Mouse (Mus musculus): Measurements from ENCODE around the gene Dusp22. TPM values are rescaled to one million over a fixed set of nuclear protein-coding genes. Genes with fewer than 3 reads are reported as not detected.

Gene Dusp22
- polyA plus RNA-seq (2021; fragmentation: Nextera tagmentation), result 26.7 and 29.1 TPM in 2 replicates
- long read RNA-seq, experiment 1, transcript Dusp22-202 (7 exons, 3,015 nt), result major isoform, 69 of 103 reads
- long read RNA-seq, experiment 1, transcript Dusp22-201 (8 exons, 1,161 nt), result minor isoform, 10 of 103 reads
- long read RNA-seq, experiment 1, partial matches to known transcripts, result 8 of 103 reads
- long read RNA-seq, experiment 1, other reads (novel, unspliced or antisense), result 15 of 103 reads
- long read RNA-seq, experiment 2, transcript Dusp22-202 (7 exons, 3,015 nt), result major isoform, 10 of 34 reads
- long read RNA-seq, experiment 2, transcript Dusp22-201 (8 exons, 1,161 nt), result major isoform, 10 of 34 reads
- long read RNA-seq, experiment 2, partial matches to known transcripts, result 10 of 34 reads
- long read RNA-seq, experiment 2, other reads (novel, unspliced or antisense), result 3 of 34 reads

DNA sequence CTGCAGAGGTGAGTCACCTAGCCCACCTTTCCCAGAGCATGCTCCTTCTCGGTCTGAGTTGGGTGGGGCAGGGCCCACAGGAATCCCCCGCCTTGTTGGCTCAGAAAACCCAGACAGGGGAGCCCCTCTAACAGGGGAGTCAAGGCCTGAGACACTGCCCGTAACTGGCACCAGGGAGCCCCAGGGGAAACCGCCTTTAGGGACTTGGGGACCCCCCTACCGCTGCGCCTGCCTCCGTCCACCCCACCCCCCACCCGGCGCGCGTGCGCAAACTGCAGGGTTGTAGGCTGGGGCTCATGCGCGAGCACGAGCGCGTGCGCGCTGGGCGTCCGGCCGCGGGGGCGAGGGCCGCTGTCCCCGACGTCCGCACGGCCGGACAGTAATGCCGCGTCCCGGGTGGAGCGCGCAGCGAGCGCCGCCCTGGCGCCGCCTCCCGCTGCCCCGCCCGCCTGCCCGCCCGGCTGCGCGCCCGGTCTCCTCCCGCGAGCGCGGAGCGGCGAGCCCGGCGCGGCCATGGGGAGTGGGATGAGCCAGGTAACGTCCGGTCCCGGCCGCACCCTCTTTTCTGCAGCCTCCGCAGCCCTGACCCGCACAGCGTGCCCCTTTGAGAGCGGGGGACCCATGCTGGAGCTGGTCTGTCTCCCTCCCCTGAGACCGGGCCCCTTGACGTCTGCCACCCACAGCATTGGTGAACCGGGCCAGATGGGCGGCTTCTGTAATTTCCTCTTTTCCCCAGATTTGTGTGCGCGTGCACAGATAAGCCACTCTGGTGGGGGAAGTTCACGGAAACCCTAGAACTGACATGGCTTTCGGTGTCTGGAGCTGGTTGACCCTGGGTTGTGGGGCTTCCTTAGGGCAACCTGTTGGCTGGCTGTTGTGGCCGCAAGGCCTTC is at the start of gene Dusp22:
Gene Dusp22, plus strand, starts transcription at position 387 of the 893 bp plus-strand sequence.

DNA sequence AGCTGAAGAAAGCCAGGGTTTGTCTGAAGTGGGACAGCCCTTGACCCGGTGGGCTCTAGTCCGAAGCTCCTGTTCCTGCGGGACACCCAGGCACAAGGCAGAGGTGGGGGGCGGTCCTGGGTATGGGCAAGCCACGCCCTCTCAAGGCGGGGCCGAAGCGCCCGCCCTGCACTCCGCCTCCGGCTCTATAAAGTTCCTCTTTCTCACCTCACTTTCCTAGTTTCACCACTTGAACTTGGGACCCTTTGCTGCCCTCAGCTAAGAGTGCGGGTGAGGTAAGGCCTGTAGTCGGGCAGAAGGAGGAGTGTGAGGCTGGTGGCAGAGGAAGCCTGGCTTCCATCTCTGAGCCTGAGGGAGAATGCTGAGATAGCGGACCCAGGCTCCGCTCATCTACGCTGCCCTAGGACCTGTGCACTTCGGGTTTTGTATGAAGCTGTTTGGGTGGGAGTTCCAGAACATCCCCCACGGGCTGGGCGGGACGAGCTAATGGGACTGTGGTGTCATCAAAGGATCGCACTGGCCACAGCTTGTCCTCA is 89.3 kb downstream of the Dusp22 start, which contains the start of gene Irf4:
Gene Irf4, plus strand, starts transcription at position 206 of the 536 bp plus-strand sequence.

Other genes with a start within 250 kb of the Dusp22 start
- 393 and 409 TPM in 2 replicates for gene Uqcrfs1, start 114.6 kb upstream of the Dusp22 start, polyA plus RNA-seq (2021; fragmentation: Nextera tagmentation)
- 0.13 and 0.23 TPM in 2 replicates for gene Irf4, start 89.2 kb downstream of the Dusp22 start, polyA plus RNA-seq (2021; fragmentation: Nextera tagmentation)